In genomic region chr1:181262496-181262895, GRCm38 (mm10) we compare ENCODE assay signal across 24 mouse cellular contexts. TPM values are rescaled to one million over a fixed set of nuclear protein-coding genes. Genes with fewer than 3 reads are reported as not detected.
DNase-seq lines count a peak whose midpoint lies in the region; ATAC-seq lines count a peak whose summit lies in the region.
"Had no signal": no experiment of that assay in that cellular context is flagged by ENCODE, and none has a peak within 500 bp of the region (broad histone marks: within the 10 kb centered on the region; RNA-seq: fewer than 3 reads in every experiment).

No protein-coding gene starts in this region.

- 90% methylated on average over 3 of the region's 3 CpGs for WGBS in embryonic facial prominence, embryonic 10.5 days
- 87% methylated on average over 3 of the region's 3 CpGs for WGBS in limb, embryonic 10.5 days
- WGBS in liver, embryonic 15.5 days (ENCODE audit: insufficient replicate concordance) = 84% methylated on average over 3 of the region's 3 CpGs
- WGBS in forebrain, embryonic 11.5 days = 86% methylated on average over 3 of the region's 3 CpGs

- 0 out of 2 replicates have a peak overlapping the region, but pooled peaks have one; percentile 50 for H3K9ac ChIP-seq in liver, embryonic 15.5 days
- no peak overlapping the region for H3K9ac ChIP-seq in forebrain, embryonic 11.5 days (ENCODE audit: low read length)
- H3K9ac ChIP-seq: embryonic facial prominence, embryonic 13.5 days; forebrain, embryonic 13.5 days; heart, embryonic 13.5 days; hindbrain, embryonic 12.5 days; hindbrain, embryonic 15.5 days had no signal

- peaks cover 36% of the 10 kb centered on the region for H3K4me1 ChIP-seq in embryonic facial prominence, embryonic 10.5 days
- peaks cover 32% of the 10 kb centered on the region for H3K4me1 ChIP-seq in limb, embryonic 10.5 days
- H3K4me1 ChIP-seq in liver, embryonic 15.5 days (replicated peaks) = peaks cover 52% of the 10 kb centered on the region
- H3K4me1 ChIP-seq in forebrain, embryonic 11.5 days (replicated peaks; ENCODE audit: control insufficient read depth, insufficient read depth, low read length) = peaks cover 8% of the 10 kb centered on the region; the same call in 1 of the 2 replicates
- H3K4me1 ChIP-seq: hindbrain, embryonic 15.5 days had no signal

- H3K4me3 ChIP-seq in embryonic facial prominence, embryonic 10.5 days = no peak overlapping the region
- no peak overlapping the region for H3K4me3 ChIP-seq in limb, embryonic 10.5 days
- H3K4me3 ChIP-seq in liver, embryonic 15.5 days (replicated peaks) = no peak overlapping the region
- no peak overlapping the region for H3K4me3 ChIP-seq in forebrain, embryonic 11.5 days (ENCODE audit: low read depth, low read length)
- H3K4me3 ChIP-seq: embryonic facial prominence, embryonic 13.5 days; forebrain, embryonic 13.5 days; heart, adult 2 months; heart, embryonic 10.5 days; heart, embryonic 13.5 days; hindbrain, embryonic 12.5 days; hindbrain, embryonic 15.5 days had no signal

- no peak for ATAC-seq in liver, embryonic 15.5 days (ENCODE audit: insufficient read depth)
- ATAC-seq in forebrain, embryonic 11.5 days (replicated peaks; ENCODE audit: low FRiP score) = no peak
- ATAC-seq: CD4-positive, CD25-positive, alpha-beta regulatory T cell, adult 4 months; forebrain, embryonic 13.5 days; forebrain, embryonic 16.5 days had no signal

- 0 out of 2 replicates have a peak overlapping the region, but pooled peaks have one; percentile 30 for H3K27ac ChIP-seq in embryonic facial prominence, embryonic 10.5 days (replicated peaks)
- H3K27ac ChIP-seq in limb, embryonic 10.5 days = peak overlapping the region; percentile 73; the same call in 1 of the 2 replicates
- H3K27ac ChIP-seq in liver, embryonic 15.5 days (replicated peaks) = peak overlapping the region; percentile 100
- H3K27ac ChIP-seq in forebrain, embryonic 11.5 days (ENCODE audit: low read depth, low read length) = no peak overlapping the region
- H3K27ac ChIP-seq: embryonic facial prominence, embryonic 13.5 days; forebrain, embryonic 13.5 days; heart, adult 2 months; hindbrain, embryonic 12.5 days; hindbrain, embryonic 15.5 days had no signal

- H3K36me3 ChIP-seq in embryonic facial prominence, embryonic 10.5 days (replicated peaks) = no peaks in the 10 kb centered on the region
- no peaks in the 10 kb centered on the region for H3K36me3 ChIP-seq in limb, embryonic 10.5 days
- no peaks in the 10 kb centered on the region for H3K36me3 ChIP-seq in liver, embryonic 15.5 days (replicated peaks)
- H3K36me3 ChIP-seq in forebrain, embryonic 11.5 days (ENCODE audit: control insufficient read depth, insufficient read depth, low read length) = no peaks in the 10 kb centered on the region
- H3K36me3 ChIP-seq: embryonic facial prominence, embryonic 13.5 days; heart, embryonic 10.5 days; heart, embryonic 13.5 days; hindbrain, embryonic 12.5 days; hindbrain, embryonic 15.5 days had no signal

- peaks cover 13% of the 10 kb centered on the region for H3K27me3 ChIP-seq in embryonic facial prominence, embryonic 10.5 days (replicated peaks; ENCODE audit: low read depth, poor library complexity, severe bottlenecking)
- H3K27me3 ChIP-seq in limb, embryonic 10.5 days (ENCODE audit: low read depth, poor library complexity, severe bottlenecking) = peaks cover 14% of the 10 kb centered on the region
- H3K27me3 ChIP-seq in liver, embryonic 15.5 days = no peaks in the 10 kb centered on the region
- no peaks in the 10 kb centered on the region; the same call in 1 of the 2 replicates for H3K27me3 ChIP-seq in forebrain, embryonic 11.5 days (ENCODE audit: control insufficient read depth, insufficient read depth, low read length)
- H3K27me3 ChIP-seq: forebrain, embryonic 13.5 days; heart, embryonic 13.5 days; hindbrain, embryonic 15.5 days had no signal

- DNase-seq in kidney, adult 9 months = peak; percentile 56
- DNase-seq in kidney, adult 18-20 months = no peak
- no peak for DNase-seq in embryonic facial prominence, embryonic 10.5 days (ENCODE audit: low spot score)
- no peak for DNase-seq in limb, embryonic 10.5 days (ENCODE audit: low spot score)
- DNase-seq in adrenal gland, postnatal 25 days = no peak
- DNase-seq in forebrain, embryonic 11.5 days (ENCODE audit: low spot score) = no peak
- no peak for DNase-seq in layer of hippocampus, postnatal 10 days (ENCODE audit: low spot score in 2 of 2)
- DNase-seq: adrenal gland, adult 8-10 months; adrenal gland, postnatal 36 days; cerebellum, adult 18-20 months; cerebellum, adult 9-10 months; cerebellum, postnatal 14 days; gastrocnemius, postnatal 10 days; heart, adult 2 months; heart, postnatal 14 days had no signal

- H3K4me2 ChIP-seq in liver, embryonic 15.5 days = no peak overlapping the region
- H3K4me2 ChIP-seq in forebrain, embryonic 11.5 days (ENCODE audit: low read depth, low read length, severe bottlenecking) = no peak overlapping the region
- H3K4me2 ChIP-seq: embryonic facial prominence, embryonic 13.5 days; forebrain, embryonic 13.5 days; heart, embryonic 13.5 days; hindbrain, embryonic 12.5 days; hindbrain, embryonic 15.5 days had no signal

- no peaks in the 10 kb centered on the region for H3K9me3 ChIP-seq in embryonic facial prominence, embryonic 10.5 days
- H3K9me3 ChIP-seq in limb, embryonic 10.5 days (replicated peaks) = no peaks in the 10 kb centered on the region
- H3K9me3 ChIP-seq in liver, embryonic 15.5 days (replicated peaks) = no peaks in the 10 kb centered on the region
- H3K9me3 ChIP-seq in forebrain, embryonic 11.5 days (ENCODE audit: control insufficient read depth, low read length) = no peaks in the 10 kb centered on the region
- H3K9me3 ChIP-seq: embryonic facial prominence, embryonic 13.5 days; forebrain, embryonic 13.5 days; heart, embryonic 10.5 days; heart, embryonic 13.5 days; hindbrain, embryonic 12.5 days; hindbrain, embryonic 15.5 days had no signal

RNA-seq across cellular contexts. Expression of gene Wdr26, which starts 50.7 kb away (rescaled TPM):
- 30.3 and 30.9 TPM in 2 replicates for polyA plus RNA-seq in embryonic facial prominence, embryonic 10.5 days (2016; fragmentation: Nextera tagmentation; extraction: Ambion mirVana)
- 25.0 and 27.7 TPM in 2 replicates for polyA plus RNA-seq in limb, embryonic 10.5 days (2016; fragmentation: Nextera tagmentation; extraction: Ambion mirVana)
- 40.8 and 45.0 TPM in 2 replicates for polyA plus RNA-seq in liver, embryonic 15.5 days (2015; fragmentation: Nextera tagmentation; extraction: Ambion mirVana)
- 143 and 151 TPM in 2 replicates for total RNA-seq in adrenal gland, postnatal 25 days (2021)
- polyA plus RNA-seq in forebrain, embryonic 11.5 days (2014; fragmentation: Nextera tagmentation; extraction: Ambion mirVana) = 34.1 and 45.0 TPM in 2 replicates
- total RNA-seq in layer of hippocampus, postnatal 10 days (2021) = 100 to 1,000 TPM; 129 to 138 TPM
